Mouse (Mus musculus): ENCODE data around the gene Cfap70. TPM values are rescaled to one million over a fixed set of nuclear protein-coding genes. Genes with fewer than 3 reads are reported as not detected.

Gene Cfap70
- total RNA-seq, 2 experiments from 2014 or later = 0.96 to 1.1 TPM

DNA sequence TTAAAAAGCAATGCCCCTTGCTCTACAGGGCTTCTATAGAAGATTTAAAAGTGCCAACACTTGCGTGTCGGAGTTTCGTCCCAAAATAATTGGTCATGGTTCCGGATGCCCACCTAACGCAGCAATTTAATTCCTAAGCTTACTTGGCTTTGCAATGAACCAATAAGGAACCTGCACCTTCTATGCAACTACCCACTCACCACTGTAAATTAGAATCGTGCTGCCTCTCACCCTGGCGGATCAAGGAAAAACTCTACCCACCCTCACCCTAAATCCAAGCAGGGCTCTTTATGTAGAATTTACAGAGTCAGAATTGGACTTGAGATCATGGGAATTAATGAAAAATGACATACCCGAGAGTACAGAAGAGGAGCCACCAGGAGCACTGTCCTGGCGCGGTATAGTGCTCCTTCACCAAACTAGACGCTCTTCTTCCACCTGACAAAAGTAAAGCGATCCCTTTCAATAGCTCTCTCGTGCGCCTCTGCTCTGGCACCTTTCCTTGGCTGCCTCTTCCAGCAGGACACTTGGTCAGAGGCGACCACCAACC lies 104.5 kb downstream of the Cfap70 start:
- DNase-seq (ENCODE audit: low spot score in 2 of 2) = no peak

DNA sequence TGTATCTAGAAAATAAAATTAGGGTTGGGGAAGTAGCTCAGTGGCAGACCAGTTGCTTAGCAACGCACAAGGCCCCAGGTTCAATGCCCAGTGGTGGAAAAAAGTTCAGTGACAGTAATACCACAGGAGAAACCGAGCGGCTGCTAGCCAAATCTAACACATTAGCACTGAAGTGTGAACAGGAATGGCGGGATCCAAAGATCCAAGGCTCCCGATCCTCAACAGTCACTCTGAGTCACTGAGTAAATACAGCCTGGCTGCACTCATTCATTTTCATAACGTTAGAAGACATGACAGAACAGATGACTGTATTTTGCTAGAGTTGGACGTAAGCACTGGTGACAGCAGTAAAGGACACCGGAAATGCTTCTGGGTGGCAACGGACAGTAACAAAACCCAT lies 106.1 kb downstream of the Cfap70 start:
- DNase-seq (ENCODE audit: low spot score in 2 of 2) = no peak

Other genes with a start within 250 kb of the Cfap70 start
- gene Kcnk16, start 183.0 kb downstream of the Cfap70 start, total RNA-seq (2021) = not detected
- 10 to 100 TPM; 43.3 to 70.4 TPM for gene Nudt13, start 157.5 kb downstream of the Cfap70 start, total RNA-seq (2021)
- 10 to 100 TPM; 32.9 to 42.8 TPM for gene Ecd, start 104.1 kb downstream of the Cfap70 start, total RNA-seq (2021)
- 10 to 100 TPM; 37.1 to 43.7 TPM for gene Fam149b, start 104.1 kb downstream of the Cfap70 start, total RNA-seq (2021)
- gene Dnajc9, start 63.3 kb downstream of the Cfap70 start, total RNA-seq (2021) = 10 to 100 TPM; 28.3 to 33.5 TPM
- gene Mrps16, start 58.6 kb downstream of the Cfap70 start, total RNA-seq (2021) = 10 to 100 TPM; 61.3 to 67.1 TPM
- 100 to 1,000 TPM; 101 to 116 TPM for gene Anxa7, start 27.9 kb upstream of the Cfap70 start, total RNA-seq (2021)
- under 1 TPM; 0.60 to 0.70 TPM for gene Mss51, start 44.7 kb upstream of the Cfap70 start, total RNA-seq (2021)
- gene Ppp3cb, start 94.3 kb upstream of the Cfap70 start, total RNA-seq (2021) = 10 to 100 TPM; 60.5 to 61.1 TPM
- 10 to 100 TPM; 11.2 to 14.5 TPM for gene Usp54, start 188.8 kb upstream of the Cfap70 start, total RNA-seq (2021)
- 1 to 10 TPM in 1 of 2 experiments, not detected in 1; 1.8 TPM for gene Myoz1, start 204.3 kb upstream of the Cfap70 start, total RNA-seq (2021)
- gene Synpo2l, start 216.1 kb upstream of the Cfap70 start, total RNA-seq (2021) = under 1 TPM; 0.20 to 0.67 TPM
- 100 to 1,000 TPM; 120 to 132 TPM for gene Sec24c, start 222.1 kb upstream of the Cfap70 start, total RNA-seq (2021)
- gene Fut11, start 242.7 kb upstream of the Cfap70 start, total RNA-seq (2021) = 10 to 100 TPM; 12.2 to 16.8 TPM

All from adrenal gland, adult 18-20 months (tissue).